Mouse (Mus musculus): ENCODE results near the gene Rbm25. TPM values are rescaled to one million over a fixed set of nuclear protein-coding genes. Genes with fewer than 3 reads are reported as not detected.

Rbm25 gene
- total RNA-seq, 2 experiments from 2014 or later: 92.2 to 103 TPM

GRCm38 (mm10) chr12:83643116-83643515 is 12.1 kb downstream of the Rbm25 start:
- DNase-seq (ENCODE audit: low spot score in 2 of 2): no peak

- DNase-seq (ENCODE audit: low spot score in 2 of 2): no peak
These were observed 19.3 kb downstream of the Rbm25 start for GRCm38 (mm10) chr12:83650346-83650745.

GRCm38 (mm10) chr12:83651414-83651813 is 20.4 kb downstream of the Rbm25 start:
- DNase-seq (ENCODE audit: low spot score in 2 of 2): no peak

GRCm38 (mm10) chr12:83685466-83685865 is 54.4 kb downstream of the Rbm25 start:
- DNase-seq (ENCODE audit: low spot score in 2 of 2): no peak

- DNase-seq (ENCODE audit: low spot score in 2 of 2): no peak
These were observed 55.7 kb downstream of the Rbm25 start for GRCm38 (mm10) chr12:83686575-83687350.

GRCm38 (mm10) chr12:83687934-83688315 is 56.9 kb downstream of the Rbm25 start, which contains the start of gene Psen1:
Gene Psen1 (plus strand): TSS chr12:83688152.
- peak; percentile 94 to 95 for DNase-seq (ENCODE audit: low spot score in 2 of 2)

- DNase-seq (ENCODE audit: low spot score in 2 of 2): peak; percentile 32 to 61
These were observed 57.5 kb downstream of the Rbm25 start for GRCm38 (mm10) chr12:83688316-83689086.

- DNase-seq (ENCODE audit: low spot score in 2 of 2): no peak
These were observed 58.0 kb downstream of the Rbm25 start for GRCm38 (mm10) chr12:83689087-83689432.

- DNase-seq (ENCODE audit: low spot score in 2 of 2): no peak
These were observed 63.0 kb downstream of the Rbm25 start for GRCm38 (mm10) chr12:83694011-83694410.

GRCm38 (mm10) chr12:83694669-83695068 is 63.6 kb downstream of the Rbm25 start:
- DNase-seq (ENCODE audit: low spot score in 2 of 2): no peak

- DNase-seq (ENCODE audit: low spot score in 2 of 2): no peak
These were observed 67.6 kb downstream of the Rbm25 start for GRCm38 (mm10) chr12:83698637-83699036.

GRCm38 (mm10) chr12:83701608-83702007 is 70.6 kb downstream of the Rbm25 start:
- DNase-seq (ENCODE audit: low spot score in 2 of 2): no peak

- no peak for DNase-seq (ENCODE audit: low spot score in 2 of 2)
These were observed 71.8 kb downstream of the Rbm25 start for GRCm38 (mm10) chr12:83702796-83703195.

- no peak for DNase-seq (ENCODE audit: low spot score in 2 of 2)
These were observed 75.9 kb downstream of the Rbm25 start for GRCm38 (mm10) chr12:83706951-83707350.

- DNase-seq (ENCODE audit: low spot score in 2 of 2): no peak
These were observed 77.4 kb downstream of the Rbm25 start for GRCm38 (mm10) chr12:83708160-83709092.

GRCm38 (mm10) chr12:83709934-83710333 is 78.9 kb downstream of the Rbm25 start:
- DNase-seq (ENCODE audit: low spot score in 2 of 2): no peak

- peak; percentile 31 to 86 for DNase-seq (ENCODE audit: low spot score in 2 of 2)
These were observed 82.7 kb downstream of the Rbm25 start for GRCm38 (mm10) chr12:83713749-83714148.

GRCm38 (mm10) chr12:83716416-83717184 is 85.6 kb downstream of the Rbm25 start:
- DNase-seq (ENCODE audit: low spot score in 2 of 2): peak; percentile 44 to 68

- no peak for DNase-seq (ENCODE audit: low spot score in 2 of 2)
These were observed 88.4 kb downstream of the Rbm25 start for GRCm38 (mm10) chr12:83719431-83719830.

GRCm38 (mm10) chr12:83721281-83721680 is 90.2 kb downstream of the Rbm25 start:
- peak in 1 of 2 experiments; percentile 22 for DNase-seq (ENCODE audit: low spot score in 2 of 2)

- no peak for DNase-seq (ENCODE audit: low spot score in 2 of 2)
These were observed 92.0 kb downstream of the Rbm25 start for GRCm38 (mm10) chr12:83723037-83723436.
